Mouse (Mus musculus) monocyte, adult 2 months (primary cell): ENCODE data around the gene Gm10666.
"Not testable (repeated sequence)": the region's sequence is repeated elsewhere in the genome, so short reads cannot be mapped to it uniquely, and the experiment has no call there.

Experiments used
- DNase-seq, 2 experiments: peaks; one replicate each; pipeline ENCODE4 v3.0.0; 2022; ENCODE audit warnings: low spot score in 2 of 2, low read depth in 1 of 2

The Gm10666 gene

DNA sequence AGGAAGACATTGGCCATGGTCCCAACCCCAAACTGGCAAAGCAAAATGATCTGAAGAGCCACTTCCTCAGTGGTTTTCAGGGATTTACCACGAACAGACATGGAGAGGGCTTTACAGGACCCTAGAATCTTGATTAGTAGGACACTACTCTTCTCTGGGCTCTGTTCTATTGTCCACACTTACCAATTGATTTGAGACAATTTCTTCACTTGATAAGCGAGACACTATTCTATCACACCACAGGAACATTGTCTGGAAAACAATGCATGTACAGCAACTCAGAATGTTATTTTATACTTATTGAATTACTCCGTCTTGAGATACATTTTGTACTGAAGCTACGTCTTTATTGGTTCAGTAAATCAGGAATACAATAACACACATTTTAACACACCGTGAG is at the start of gene Gm10666:
Gene Gm10666, minus strand, starts transcription at position 101 of the 400 bp plus-strand sequence.
- not testable (repeated sequence) for DNase-seq

DNA sequence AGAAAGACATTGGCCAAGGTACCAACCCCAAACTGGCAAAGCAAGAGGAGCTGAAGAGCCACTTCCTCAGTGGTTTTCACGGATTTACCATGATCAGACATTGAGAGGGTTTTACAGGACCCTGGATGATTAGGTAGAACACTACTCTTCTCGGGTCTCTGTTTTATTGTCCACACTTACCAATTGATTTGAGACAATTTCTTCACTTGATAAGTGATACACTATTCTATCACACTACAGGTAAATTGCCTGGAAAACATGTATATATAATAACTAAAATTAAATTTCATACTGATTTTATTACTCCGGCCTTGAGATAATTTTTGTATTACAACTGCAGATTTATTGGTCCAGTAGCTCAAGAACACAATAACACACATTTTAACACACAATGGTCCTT is 29.4 kb upstream of the Gm10666 start, which contains the start of gene Vmn1r142:
Gene Vmn1r142, minus strand, starts transcription at position 101 of the 400 bp plus-strand sequence.
- DNase-seq, result not testable (repeated sequence)

DNA sequence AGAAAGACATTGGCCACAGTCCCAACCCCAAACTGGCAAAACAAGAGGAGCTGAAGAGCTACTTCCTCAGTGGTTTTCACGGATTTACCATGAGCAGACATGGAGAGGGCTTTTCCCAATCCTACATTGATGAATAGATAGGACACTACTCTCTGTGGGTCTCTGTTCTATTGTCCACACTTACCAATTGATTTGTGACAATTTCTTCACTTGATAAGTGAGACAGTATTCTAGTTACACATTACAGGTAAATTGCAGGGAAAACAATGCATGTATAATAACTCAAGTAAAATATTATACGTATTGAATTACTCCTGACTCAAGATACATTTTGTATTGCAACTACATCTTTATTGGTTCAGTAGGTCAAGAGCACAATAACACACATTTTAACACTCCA is 16.4 kb downstream of the Gm10666 start, which contains the start of gene Gm16451:
Gene Gm16451, minus strand, starts transcription at position 101 of the 400 bp plus-strand sequence.
- DNase-seq, result not testable (repeated sequence)
